Mouse (Mus musculus) stomach, embryonic 14.5 days (tissue): ENCODE data around the gene Vmn1r95. TPM values are rescaled to one million over a fixed set of nuclear protein-coding genes. Genes with fewer than 3 reads are reported as not detected.
"Not testable (repeated sequence)": the region's sequence is repeated elsewhere in the genome, so short reads cannot be mapped to it uniquely, and the experiment has no call there.

ENCODE experiments used
- ATAC-seq: fragments of 200-750 bp; cut with Nextera tagmentation; 2 replicates; pipeline ENCODE4 v1.8.0; 2017; ENCODE audit warnings: low read depth, moderate TSS enrichment; ENCODE audit not compliant: insufficient number of reproducible peaks, insufficient read depth, low FRiP score
- H3K27ac ChIP-seq: fragments of 300-500 bp; sonication (generic); 2 replicates; pipeline ENCODE4 v1.5.1; 2014; ENCODE audit warnings: mild to moderate bottlenecking, low read length, moderate library complexity, mixed read lengths
- H3K27me3 ChIP-seq: fragments of 300-500 bp; sonication (generic); 2 replicates; pipeline ENCODE4 v1.6.1; 2014; ENCODE audit warnings: low read length, control low read depth, mixed read lengths; ENCODE audit not compliant: control insufficient read depth, insufficient read depth
- H3K36me3 ChIP-seq: fragments of 300-500 bp; sonication (generic); 2 replicates; pipeline ENCODE4 v1.6.1; 2014; ENCODE audit warnings: mild to moderate bottlenecking, control low read depth, low read length, moderate library complexity, mixed read lengths; ENCODE audit not compliant: control insufficient read depth, insufficient read depth
- H3K4me1 ChIP-seq: fragments of 300-500 bp; sonication (generic); 2 replicates; pipeline ENCODE4 v1.6.1; 2014; ENCODE audit warnings: low read length, control low read depth, mixed read lengths; ENCODE audit not compliant: control insufficient read depth, insufficient read depth
- H3K4me2 ChIP-seq: fragments of 300-500 bp; sonication (generic); replicated peaks from 2 replicates; pipeline ENCODE4 v1.6.1; 2014; ENCODE audit warnings: low read depth, low read length, control low read depth
- H3K4me3 ChIP-seq: fragments of 300-500 bp; sonication (generic); 2 replicates; pipeline ENCODE4 v1.5.1; 2014; ENCODE audit warnings: low read depth, low read length, control low read depth
- H3K9ac ChIP-seq: fragments of 300-500 bp; sonication (generic); replicated peaks from 2 replicates; pipeline ENCODE4 v1.6.1; 2014; ENCODE audit warnings: low read depth, mild to moderate bottlenecking, control low read depth, low read length, moderate library complexity, mixed read lengths
- H3K9me3 ChIP-seq: fragments of 300-500 bp; sonication (generic); 2 replicates; pipeline ENCODE4 v1.6.1; 2016; ENCODE audit warnings: low read depth, low read length, control low read depth; ENCODE audit not compliant: control insufficient read depth
- WGBS: fragments of 180-500 bp; shearing (Covaris S2); extraction: QIAGEN DNeasy Blood & Tissue Kit; methylation state at CpG from one replicate; pipeline ENCODE4 v1.1.7; 2014; 5-methylcytosine and 5-hydroxymethylcytosine counted together
- polyA plus RNA-seq: library from polyadenylated mRNA; unstranded; fragments of >200 nt; fragmentation: Nextera tagmentation; extraction: Ambion mirVana; gene quantifications from 2 replicates; pipeline ENCODE4 v1.2.1, GENCODE M21; 2014

The Vmn1r95 gene
- not detected in 2 replicates for polyA plus RNA-seq

GRCm38 (mm10) chr7:20193410-20193809 is at the start of gene Vmn1r95:
Vmn1r95 (plus strand) TSS chr7:20193710.
- H3K9ac ChIP-seq, H3K4me2 ChIP-seq, H3K4me1 ChIP-seq, H3K27ac ChIP-seq, ATAC-seq, H3K9me3 ChIP-seq, H3K36me3 ChIP-seq, H3K27me3 ChIP-seq, H3K4me3 ChIP-seq: not testable (repeated sequence)
- no CpG with 5 or more reads among the region's 3 CpGs for WGBS

GRCm38 (mm10) chr7:20168277-20168676 is 25.2 kb upstream of the Vmn1r95 start, which contains the start of gene Vmn1r94:
Vmn1r94 (minus strand) TSS chr7:20168377.
- not testable (repeated sequence) for H3K9me3 ChIP-seq, H3K4me3 ChIP-seq, H3K27ac ChIP-seq, H3K4me2 ChIP-seq, H3K36me3 ChIP-seq, ATAC-seq, H3K27me3 ChIP-seq, H3K9ac ChIP-seq, H3K4me1 ChIP-seq
- WGBS: no CpG with 5 or more reads among the region's 3 CpGs

- H3K27me3 ChIP-seq, H3K4me3 ChIP-seq, H3K27ac ChIP-seq, H3K9ac ChIP-seq, H3K36me3 ChIP-seq, H3K4me2 ChIP-seq, ATAC-seq, H3K4me1 ChIP-seq, H3K9me3 ChIP-seq: not testable (repeated sequence)
- no CpG with 5 or more reads among the region's 2 CpGs for WGBS
Observed at GRCm38 (mm10) chr7:20205507-20205906, 12.0 kb downstream of the Vmn1r95 start, which contains the start of gene Gm6164. Gm6164 (minus strand) TSS chr7:20205607.

- not testable (repeated sequence) for ATAC-seq, H3K4me3 ChIP-seq, H3K27ac ChIP-seq, H3K9me3 ChIP-seq, H3K36me3 ChIP-seq, H3K9ac ChIP-seq, H3K4me1 ChIP-seq, H3K27me3 ChIP-seq, H3K4me2 ChIP-seq
- no CpG with 5 or more reads among the region's 2 CpGs for WGBS
Observed at GRCm38 (mm10) chr7:20233728-20234127, 40.2 kb downstream of the Vmn1r95 start, which contains the start of gene Gm4498. Gm4498 (minus strand) TSS chr7:20233828.

Other genes starting within 250 kb of the Vmn1r95 start
- 0.18 and 0.71 TPM in 2 replicates for gene Igsf23, start 243.0 kb upstream of the Vmn1r95 start, polyA plus RNA-seq
- not detected in 2 replicates for gene Ceacam20, start 228.3 kb upstream of the Vmn1r95 start, polyA plus RNA-seq
- not detected in 2 replicates for gene Nlrp9b, start 202.2 kb upstream of the Vmn1r95 start, polyA plus RNA-seq
- gene Vmn1r91, start 94.0 kb upstream of the Vmn1r95 start, polyA plus RNA-seq: not detected in 2 replicates
- gene Gm16442, start 71.1 kb upstream of the Vmn1r95 start, polyA plus RNA-seq: not detected in 2 replicates
- not detected in 2 replicates for gene Vmn1r93, start 54.6 kb upstream of the Vmn1r95 start, polyA plus RNA-seq
- gene Vmn1r94, start 25.3 kb upstream of the Vmn1r95 start, polyA plus RNA-seq: not detected in 2 replicates
- not detected in 2 replicates for gene Gm6164, start 11.9 kb downstream of the Vmn1r95 start, polyA plus RNA-seq
- gene Gm4498, start 40.1 kb downstream of the Vmn1r95 start, polyA plus RNA-seq: not detected in 2 replicates
- gene Gm5890, start 69.1 kb downstream of the Vmn1r95 start, polyA plus RNA-seq: not detected in 2 replicates
- gene Gm4133, start 140.4 kb downstream of the Vmn1r95 start, polyA plus RNA-seq: not detected in 2 replicates
- gene Gm5728, start 181.7 kb downstream of the Vmn1r95 start, polyA plus RNA-seq: not detected in 2 replicates
- gene Vmn1r100, start 224.2 kb downstream of the Vmn1r95 start, polyA plus RNA-seq: not detected in 2 replicates
- gene Vmn1r101, start 248.9 kb downstream of the Vmn1r95 start, polyA plus RNA-seq: not detected in 2 replicates